Mouse (Mus musculus): Measurements from ENCODE around the gene Calml4. TPM values are rescaled to one million over a fixed set of nuclear protein-coding genes. Genes with fewer than 3 reads are reported as not detected.
"Not testable (repeated sequence)": the region's sequence is repeated elsewhere in the genome, so short reads cannot be mapped to it uniquely, and the experiment has no call there.

The Calml4 gene
- polyA plus RNA-seq, 1 experiment from 2014 or later = 2.5 TPM

- not testable (repeated sequence) for H3K27me3 ChIP-seq; H3K4me2 ChIP-seq (replicated peaks); H3K4me1 ChIP-seq; ATAC-seq (ENCODE audit: low FRiP score, low read depth); H3K9me3 ChIP-seq; H3K36me3 ChIP-seq; H3K27ac ChIP-seq (replicated peaks); H3K9ac ChIP-seq (replicated peaks); H3K4me3 ChIP-seq
- WGBS = 85% methylated on average over 6 of the region's 6 CpGs
Observed at GRCm38 (mm10) chr9:62819910-62820309, 38.0 kb upstream of the Calml4 start.

GRCm38 (mm10) chr9:62820829-62821228 lies 37.1 kb upstream of the Calml4 start:
- no peaks in the 10 kb centered on the region for H3K9me3 ChIP-seq
- no peak for ATAC-seq (ENCODE audit: low FRiP score, low read depth)
- peaks cover 8% of the 10 kb centered on the region for H3K4me1 ChIP-seq
- WGBS = 91% methylated on average over 6 of the region's 6 CpGs
- H3K27me3 ChIP-seq = no peaks in the 10 kb centered on the region; the same call in 1 of the 2 replicates
- H3K27ac ChIP-seq (replicated peaks) = no peak overlapping the region
- H3K9ac ChIP-seq (replicated peaks) = no peak overlapping the region
- H3K36me3 ChIP-seq = no peaks in the 10 kb centered on the region
- H3K4me2 ChIP-seq (replicated peaks) = no peak overlapping the region
- H3K4me3 ChIP-seq = no peak overlapping the region

- no peak overlapping the region for H3K27ac ChIP-seq (replicated peaks)
- H3K4me1 ChIP-seq = peaks cover 18% of the 10 kb centered on the region
- ATAC-seq (ENCODE audit: low FRiP score, low read depth) = no peak
- H3K27me3 ChIP-seq = no peaks in the 10 kb centered on the region; the same call in 1 of the 2 replicates
- no peak overlapping the region for H3K9ac ChIP-seq (replicated peaks)
- H3K36me3 ChIP-seq = no peaks in the 10 kb centered on the region
- 93% methylated on average over 7 of the region's 7 CpGs for WGBS
- H3K4me2 ChIP-seq (replicated peaks) = no peak overlapping the region
- H3K9me3 ChIP-seq = no peaks in the 10 kb centered on the region
- H3K4me3 ChIP-seq = no peak overlapping the region
Observed at GRCm38 (mm10) chr9:62821811-62822210, 36.1 kb upstream of the Calml4 start.

- Histone ChIP-seq H3K4me3 (no peak overlapping the region), H3K4me2 (replicated peaks) (peak overlapping the region; percentile 3), H3K36me3 (no peaks in the 10 kb centered on the region), H3K9ac (replicated peaks) (no peak overlapping the region), H3K27me3 (no peaks in the 10 kb centered on the region), H3K9me3 (no peaks in the 10 kb centered on the region), H3K27ac (replicated peaks) (peak overlapping the region; percentile 63), H3K4me1 (peaks cover 28% of the 10 kb centered on the region)
- no peak for ATAC-seq (ENCODE audit: low FRiP score, low read depth)
- 3% methylated on average over 9 of the region's 9 CpGs for WGBS
Observed at GRCm38 (mm10) chr9:62825791-62826393, 32.0 kb upstream of the Calml4 start.

GRCm38 (mm10) chr9:62826456-62826855 lies 31.4 kb upstream of the Calml4 start:
- Histone ChIP-seq H3K4me3 (no peak overlapping the region), H3K9me3 (no peaks in the 10 kb centered on the region), H3K27me3 (no peaks in the 10 kb centered on the region), H3K4me1 (peaks cover 28% of the 10 kb centered on the region), H3K27ac (replicated peaks) (peak overlapping the region; percentile 63), H3K36me3 (no peaks in the 10 kb centered on the region), H3K4me2 (replicated peaks) (peak overlapping the region; percentile 3; the same call in 1 of the 2 replicates), H3K9ac (replicated peaks) (no peak overlapping the region)
- 3% methylated on average over 7 of the region's 7 CpGs for WGBS
- ATAC-seq (ENCODE audit: low FRiP score, low read depth) = no peak

- H3K36me3 ChIP-seq = no peaks in the 10 kb centered on the region
- peak overlapping the region; percentile 29; the same call in 1 of the 2 replicates for H3K4me3 ChIP-seq
- peak; percentile 17; the same call in 1 of the 2 replicates for ATAC-seq (ENCODE audit: low FRiP score, low read depth)
- H3K9ac ChIP-seq (replicated peaks) = no peak overlapping the region
- H3K27ac ChIP-seq (replicated peaks) = 0 out of 2 replicates have a peak overlapping the region, but pooled peaks have one; percentile 26
- H3K4me1 ChIP-seq = peaks cover 28% of the 10 kb centered on the region
- no peaks in the 10 kb centered on the region for H3K27me3 ChIP-seq
- H3K4me2 ChIP-seq (replicated peaks) = peak overlapping the region; percentile 43
- 5% methylated on average over 24 of the region's 24 CpGs for WGBS
- H3K9me3 ChIP-seq = no peaks in the 10 kb centered on the region
Observed at GRCm38 (mm10) chr9:62827939-62828652, 29.8 kb upstream of the Calml4 start.

- no peaks in the 10 kb centered on the region for H3K27me3 ChIP-seq
- H3K4me3 ChIP-seq = peak overlapping the region; percentile 29
- peak overlapping the region; percentile 43 for H3K4me2 ChIP-seq (replicated peaks)
- H3K9me3 ChIP-seq = no peaks in the 10 kb centered on the region
- no peaks in the 10 kb centered on the region for H3K36me3 ChIP-seq
- ATAC-seq (ENCODE audit: low FRiP score, low read depth) = peak; percentile 92
- H3K27ac ChIP-seq (replicated peaks) = no peak overlapping the region; the same call in 1 of the 2 replicates
- no peak overlapping the region for H3K9ac ChIP-seq (replicated peaks)
- WGBS = 0% methylated on average over 23 of the region's 23 CpGs
- peaks cover 28% of the 10 kb centered on the region for H3K4me1 ChIP-seq
Observed at GRCm38 (mm10) chr9:62828662-62829086, 29.2 kb upstream of the Calml4 start.

- WGBS = 85% methylated on average over 6 of the region's 6 CpGs
- no peak overlapping the region for H3K4me3 ChIP-seq
- no peaks in the 10 kb centered on the region for H3K27me3 ChIP-seq
- H3K4me2 ChIP-seq (replicated peaks) = no peak overlapping the region
- H3K36me3 ChIP-seq = no peaks in the 10 kb centered on the region
- no peak overlapping the region for H3K27ac ChIP-seq (replicated peaks)
- peaks cover 28% of the 10 kb centered on the region for H3K4me1 ChIP-seq
- no peak overlapping the region for H3K9ac ChIP-seq (replicated peaks)
- H3K9me3 ChIP-seq = no peaks in the 10 kb centered on the region
- no peak for ATAC-seq (ENCODE audit: low FRiP score, low read depth)
Observed at GRCm38 (mm10) chr9:62829877-62830276, 28.0 kb upstream of the Calml4 start.

- H3K36me3 ChIP-seq = no peaks in the 10 kb centered on the region
- no peak overlapping the region for H3K9ac ChIP-seq (replicated peaks)
- H3K4me3 ChIP-seq = no peak overlapping the region
- H3K4me1 ChIP-seq = peaks cover 16% of the 10 kb centered on the region
- H3K4me2 ChIP-seq (replicated peaks) = no peak overlapping the region
- ATAC-seq (ENCODE audit: low FRiP score, low read depth) = no peak
- no peak overlapping the region for H3K27ac ChIP-seq (replicated peaks)
- WGBS = 89% methylated on average over 5 of the region's 5 CpGs
- no peaks in the 10 kb centered on the region for H3K27me3 ChIP-seq
- H3K9me3 ChIP-seq = no peaks in the 10 kb centered on the region
Observed at GRCm38 (mm10) chr9:62834906-62835305, 23.0 kb upstream of the Calml4 start.

- Histone ChIP-seq H3K9ac (replicated peaks) (no peak overlapping the region), H3K9me3 (no peaks in the 10 kb centered on the region), H3K4me2 (replicated peaks) (no peak overlapping the region), H3K27me3 (no peaks in the 10 kb centered on the region), H3K36me3 (no peaks in the 10 kb centered on the region), H3K4me1 (peaks cover 16% of the 10 kb centered on the region), H3K4me3 (no peak overlapping the region), H3K27ac (replicated peaks) (no peak overlapping the region)
- ATAC-seq (ENCODE audit: low FRiP score, low read depth) = no peak
- 52% methylated on average over 4 of the region's 4 CpGs for WGBS
Observed at GRCm38 (mm10) chr9:62835705-62836446, 22.0 kb upstream of the Calml4 start.

- H3K4me1 ChIP-seq = peaks cover 16% of the 10 kb centered on the region
- no peak overlapping the region for H3K9ac ChIP-seq (replicated peaks)
- no peaks in the 10 kb centered on the region for H3K27me3 ChIP-seq
- no peaks in the 10 kb centered on the region for H3K36me3 ChIP-seq
- no peak overlapping the region for H3K4me3 ChIP-seq
- 75% methylated on average over 3 of the region's 3 CpGs for WGBS
- no peaks in the 10 kb centered on the region for H3K9me3 ChIP-seq
- no peak overlapping the region for H3K4me2 ChIP-seq (replicated peaks)
- no peak overlapping the region for H3K27ac ChIP-seq (replicated peaks)
- ATAC-seq (ENCODE audit: low FRiP score, low read depth) = no peak
Observed at GRCm38 (mm10) chr9:62837611-62838010, 20.3 kb upstream of the Calml4 start.

GRCm38 (mm10) chr9:62838146-62838505 lies 19.8 kb upstream of the Calml4 start:
- H3K27me3 ChIP-seq = no peaks in the 10 kb centered on the region
- H3K27ac ChIP-seq (replicated peaks) = no peak overlapping the region
- no peaks in the 10 kb centered on the region for H3K9me3 ChIP-seq
- peak overlapping the region; percentile 70 for H3K4me3 ChIP-seq
- WGBS = 19% methylated on average over 8 of the region's 8 CpGs
- H3K9ac ChIP-seq (replicated peaks) = 0 out of 2 replicates have a peak overlapping the region, but pooled peaks have one; percentile 86
- H3K4me2 ChIP-seq (replicated peaks) = peak overlapping the region; percentile 90
- peaks cover 16% of the 10 kb centered on the region for H3K4me1 ChIP-seq
- no peaks in the 10 kb centered on the region for H3K36me3 ChIP-seq
- ATAC-seq (ENCODE audit: low FRiP score, low read depth) = no peak; the same call in 1 of the 2 replicates
